Mouse (Mus musculus) limb, embryonic 14.5 days (tissue): ENCODE measurements around the gene Ptprg. TPM values are rescaled to one million over a fixed set of nuclear protein-coding genes. Genes with fewer than 3 reads are reported as not detected.
A peak's percentile ranks its signal among the peaks of the same experiment; 100 is the strongest.

Experiments used
- ATAC-seq: fragments of 200-750 bp; cut with Nextera tagmentation; 2 replicates; pipeline ENCODE4 v1.8.0; 2017; ENCODE audit warnings: low read depth, moderate number of reproducible peaks, moderate TSS enrichment; ENCODE audit not compliant: low FRiP score
- DNase-seq: peaks from one replicate; pipeline ENCODE4 v3.0.0-alpha.2; 2015; ENCODE audit warnings: low spot score
- H3K27ac ChIP-seq: fragments of 300-500 bp; sonication (generic); replicated peaks from 2 replicates; pipeline ENCODE4 v1.5.1; 2014; ENCODE audit warnings: low read depth, mild to moderate bottlenecking, low read length, moderate library complexity, mixed read lengths
- H3K27me3 ChIP-seq: fragments of 300-500 bp; sonication (generic); 2 replicates; pipeline ENCODE4 v1.6.1; 2014; ENCODE audit warnings: low read length, mixed read lengths; ENCODE audit not compliant: control insufficient read depth, insufficient read depth
- H3K36me3 ChIP-seq: fragments of 300-500 bp; sonication (generic); 2 replicates; pipeline ENCODE4 v1.6.1; 2014; ENCODE audit warnings: mild to moderate bottlenecking, low read length, moderate library complexity, mixed read lengths; ENCODE audit not compliant: control insufficient read depth, insufficient read depth
- H3K4me1 ChIP-seq: fragments of 300-500 bp; sonication (generic); 2 replicates; pipeline ENCODE4 v1.6.1; 2014; ENCODE audit warnings: antibody characterized with exemption, low read length, mixed read lengths; ENCODE audit not compliant: control insufficient read depth, insufficient read depth
- H3K4me2 ChIP-seq: fragments of 300-500 bp; sonication (generic); replicated peaks from 2 replicates; pipeline ENCODE4 v1.6.1; 2014; ENCODE audit warnings: low read depth, mild to moderate bottlenecking, low read length, moderate library complexity; ENCODE audit not compliant: severe bottlenecking
- H3K4me3 ChIP-seq: fragments of 300-500 bp; sonication (generic); replicated peaks from 2 replicates; pipeline ENCODE4 v1.5.1; 2014; ENCODE audit warnings: low read length
- H3K9ac ChIP-seq: fragments of 300-500 bp; sonication (generic); 2 replicates; pipeline ENCODE4 v1.6.1; 2014; ENCODE audit warnings: mild to moderate bottlenecking, low read depth, low read length, moderate library complexity; ENCODE audit not compliant: severe bottlenecking
- H3K9me3 ChIP-seq: fragments of 300-500 bp; sonication (generic); 2 replicates; pipeline ENCODE4 v1.6.1; 2016; ENCODE audit warnings: low read length; ENCODE audit not compliant: control insufficient read depth
- POLR2A ChIP-seq: fragments of 200-500 bp; IDR thresholded peaks from 2 replicates; pipeline ENCODE4 v1.8.0; 2012; ENCODE audit warnings: inconsistent platforms, mild to moderate bottlenecking, moderate library complexity, borderline replicate concordance; ENCODE audit not compliant: insufficient read depth, insufficient read length; ENCODE audit errors: extremely low read depth
- WGBS: fragments of 180-500 bp; shearing (Covaris S2); extraction: QIAGEN DNeasy Blood & Tissue Kit; methylation state at CpG from one replicate; pipeline ENCODE4 v1.1.7; 2014; 5-methylcytosine and 5-hydroxymethylcytosine counted together
- polyA plus RNA-seq, 2 experiments: library from polyadenylated mRNA; depleted of rRNA in 1 of 2; stranded (reverse) in 1 of 2; unstranded in 1 of 2; fragments of >200 nt; fragmentation: Nextera tagmentation in 1 of 2; extraction: Ambion mirVana in 1 of 2; gene quantifications; 2 replicates each; pipeline versions ENCODE4 v1.2.1 to v1.2.3; 2012 to 2014

Gene Ptprg
- polyA plus RNA-seq, 2 experiments, result 25.5 to 28.6 TPM

DNA sequence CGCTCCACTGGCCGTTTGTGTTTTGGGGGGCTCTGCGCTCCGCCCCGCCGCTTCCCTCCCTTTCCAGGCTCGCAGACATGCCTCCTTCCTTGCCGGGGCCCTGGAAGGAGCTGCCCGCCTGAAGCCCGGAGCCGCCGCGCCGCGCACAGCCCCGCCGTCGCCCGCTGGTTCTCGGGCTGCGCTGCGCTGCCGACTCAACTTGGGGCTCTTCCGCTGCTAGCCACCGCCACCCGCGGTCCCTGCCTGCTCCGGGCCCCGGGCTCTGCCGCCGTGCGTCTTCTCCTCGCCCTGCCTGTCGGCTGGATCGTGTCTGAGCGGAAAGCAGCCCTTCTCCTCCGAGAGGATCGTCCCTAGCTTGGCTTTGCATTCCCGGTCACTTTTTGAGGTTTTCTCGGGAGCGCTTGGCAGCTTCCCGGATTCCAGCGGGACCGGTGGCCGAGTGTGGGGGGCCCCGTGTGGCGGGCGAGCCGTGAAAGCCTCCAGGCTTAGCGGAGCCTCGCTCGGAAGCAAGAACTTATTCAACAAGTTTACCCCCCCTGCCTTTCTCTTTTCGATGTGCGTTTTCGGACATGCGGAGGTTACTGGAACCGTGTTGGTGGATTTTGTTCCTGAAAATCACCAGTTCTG lies 460 bp downstream of the Ptprg start:
- Histone ChIP-seq H3K4me1 (peaks cover 15% of the 10 kb centered on the region), H3K9ac (peak overlapping the region; percentile 88), H3K4me3 (peak overlapping the region; percentile 82), H3K4me2 (peak overlapping the region; percentile 97), H3K27ac (peak overlapping the region; percentile 99), H3K36me3 (no peaks in the 10 kb centered on the region), H3K9me3 (no peaks in the 10 kb centered on the region), H3K27me3 (no peaks in the 10 kb centered on the region)
- ATAC-seq (peak; percentile 54), DNase-seq (peak; percentile 50)
- under 1% methylated on average over 55 of the region's 57 CpGs for WGBS
- TF ChIP-seq POLR2A, result no peak

DNA sequence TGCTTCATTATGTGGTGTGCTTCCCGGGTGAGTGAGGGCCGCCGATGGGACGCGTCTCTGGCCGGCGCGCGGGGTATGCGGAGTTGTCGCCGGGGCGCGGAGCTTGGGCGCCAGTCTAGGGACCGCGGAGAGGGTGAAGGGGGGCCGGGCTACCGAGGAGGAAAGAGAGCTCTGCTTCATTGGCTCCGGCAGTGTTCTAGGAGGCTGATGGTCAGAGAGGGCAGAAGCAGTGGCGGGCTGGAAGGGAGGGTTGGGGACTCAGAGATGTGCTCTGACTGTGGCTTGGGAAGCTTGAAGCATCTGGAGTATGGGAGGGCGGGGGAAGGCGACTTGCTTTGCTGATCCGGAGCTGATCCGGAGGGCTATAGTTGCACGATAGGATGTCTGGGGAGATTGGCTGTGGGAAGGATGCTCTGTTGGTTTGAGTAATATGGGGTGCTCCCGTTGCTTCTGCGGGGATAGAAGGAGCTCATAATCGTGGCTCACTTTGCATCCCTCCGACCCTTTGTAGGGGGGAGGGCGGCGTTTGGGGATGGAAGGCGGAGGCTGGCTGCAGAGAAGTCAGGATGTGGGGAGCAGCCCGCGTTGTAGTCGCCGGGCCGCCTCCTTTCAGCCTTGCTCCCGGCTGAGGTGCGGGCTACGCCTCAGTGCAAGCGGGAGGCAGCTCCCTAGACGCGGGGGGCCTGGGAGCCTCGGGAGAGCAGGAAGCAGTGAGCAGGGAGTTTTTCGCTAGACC lies 1.1 kb downstream of the Ptprg start:
- peak; percentile 48 for DNase-seq
- no peak for TF ChIP-seq POLR2A
- peak overlapping the region; percentile 97 for H3K4me2 ChIP-seq
- peaks cover 15% of the 10 kb centered on the region for H3K4me1 ChIP-seq
- H3K4me3 ChIP-seq, result peak overlapping the region; percentile 82
- peak; percentile 37 for ATAC-seq
- no peaks in the 10 kb centered on the region for H3K27me3 ChIP-seq
- peak overlapping the region; percentile 88 for H3K9ac ChIP-seq
- H3K9me3 ChIP-seq, result no peaks in the 10 kb centered on the region
- H3K36me3 ChIP-seq, result no peaks in the 10 kb centered on the region
- peak overlapping the region; percentile 99 for H3K27ac ChIP-seq
- WGBS, result under 1% methylated on average over 45 of the region's 46 CpGs

DNA sequence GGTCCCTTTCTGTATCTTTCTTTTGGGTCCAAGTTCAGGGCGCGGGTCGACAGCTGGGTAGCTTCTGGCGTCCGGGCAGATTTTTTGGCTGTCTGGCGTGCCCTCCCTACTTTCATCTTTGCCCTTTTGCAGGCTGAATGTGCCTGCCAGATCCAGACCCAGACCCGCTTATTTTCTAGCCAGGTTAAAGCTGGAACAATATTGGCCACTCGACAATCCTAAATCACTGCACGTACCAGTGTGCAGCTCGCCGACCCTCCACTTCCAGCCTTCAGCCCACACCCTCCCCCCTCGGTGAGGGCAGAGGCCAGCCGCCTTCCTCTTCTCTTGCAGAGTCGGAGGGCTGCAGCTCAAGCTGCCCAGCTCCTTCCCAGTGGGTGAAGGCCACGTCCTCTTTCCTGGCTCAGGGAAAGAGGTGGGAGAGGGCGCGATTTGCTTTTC lies 1.7 kb downstream of the Ptprg start:
- Histone ChIP-seq H3K4me3 (peak overlapping the region; percentile 82), H3K4me2 (peak overlapping the region; percentile 97), H3K36me3 (no peaks in the 10 kb centered on the region), H3K9me3 (no peaks in the 10 kb centered on the region), H3K27ac (peak overlapping the region; percentile 99), H3K27me3 (no peaks in the 10 kb centered on the region), H3K4me1 (peaks cover 15% of the 10 kb centered on the region), H3K9ac (peak overlapping the region; percentile 88)
- DNase-seq, result peak; percentile 17
- no peak for ATAC-seq
- WGBS, result 1% methylated on average over 17 of the region's 17 CpGs
- no peak for TF ChIP-seq POLR2A

DNA sequence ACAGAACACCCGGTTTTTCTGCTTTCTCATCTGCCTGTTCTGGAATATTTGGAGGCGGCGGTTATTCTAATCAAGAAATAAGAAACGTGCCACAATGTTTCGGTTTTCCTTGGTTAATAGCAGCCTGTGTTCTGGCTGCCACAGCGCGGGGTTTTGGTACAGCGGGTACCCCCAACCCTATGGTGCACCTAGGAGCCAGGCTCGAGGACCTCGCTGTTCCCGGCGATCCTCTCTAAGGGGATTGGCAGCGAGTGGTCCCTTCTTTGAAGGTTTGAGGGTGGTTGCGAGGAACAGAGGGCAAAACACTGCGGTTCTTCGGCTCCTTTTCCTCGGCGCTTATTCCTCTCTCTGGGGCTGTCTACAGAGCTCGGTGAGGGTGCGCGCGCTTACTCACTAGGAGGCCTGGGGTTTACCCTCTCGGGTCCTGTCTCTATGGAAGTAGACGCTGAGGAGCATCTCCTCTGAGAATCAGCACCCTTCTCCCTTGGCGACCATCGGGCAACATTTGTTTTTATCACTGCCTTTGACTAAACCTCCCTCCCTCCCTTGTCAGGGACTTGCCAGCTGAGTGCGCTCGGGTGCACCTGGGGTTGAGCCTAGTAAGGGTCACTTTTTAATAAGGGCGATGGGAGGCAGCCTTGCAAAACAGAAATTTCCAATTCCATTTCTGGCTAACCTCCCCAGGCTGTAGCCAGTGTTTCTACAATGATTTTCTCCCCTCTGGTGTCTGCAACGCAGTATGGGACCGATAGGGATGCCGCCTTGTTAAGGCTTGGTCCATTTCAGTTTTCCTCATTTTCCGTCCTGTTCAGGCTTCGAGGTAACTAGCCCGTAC lies 2.4 kb downstream of the Ptprg start:
- peak; percentile 25 for DNase-seq
- no peak overlapping the region for H3K27ac ChIP-seq
- H3K9me3 ChIP-seq, result no peaks in the 10 kb centered on the region
- H3K4me2 ChIP-seq, result peak overlapping the region; percentile 97
- H3K4me3 ChIP-seq, result peak overlapping the region; percentile 82
- peak overlapping the region; percentile 88 for H3K9ac ChIP-seq
- TF ChIP-seq POLR2A, result no peak
- ATAC-seq, result no peak
- peaks cover 15% of the 10 kb centered on the region for H3K4me1 ChIP-seq
- H3K27me3 ChIP-seq, result no peaks in the 10 kb centered on the region
- under 1% methylated on average over 34 of the region's 35 CpGs for WGBS
- H3K36me3 ChIP-seq, result no peaks in the 10 kb centered on the region
